Mouse (Mus musculus) gastrocnemius, postnatal 36 days (tissue): ENCODE data around the gene Rpl36al. TPM values are rescaled to one million over a fixed set of nuclear protein-coding genes. Genes with fewer than 3 reads are reported as not detected.
"Not testable (repeated sequence)": the region's sequence is repeated elsewhere in the genome, so short reads cannot be mapped to it uniquely, and the experiment has no call there.

Source experiments
- DNase-seq, 2 experiments: peaks; one replicate each; pipeline ENCODE4 v3.0.0; 2022
- intact Hi-C: fragments of 180-260 bp; cut with DNase I; formaldehyde crosslinking; loops from one replicate; pipeline ENCODE4 v1.15.1; 2025
- total RNA-seq, 2 experiments: library from RNA; stranded (reverse); gene quantifications; 2 replicates each; pipeline ENCODE4 v1.2.3; 2021

Rpl36al gene
- total RNA-seq, 2 experiments from 2014 or later = 256 to 308 TPM

DNA sequence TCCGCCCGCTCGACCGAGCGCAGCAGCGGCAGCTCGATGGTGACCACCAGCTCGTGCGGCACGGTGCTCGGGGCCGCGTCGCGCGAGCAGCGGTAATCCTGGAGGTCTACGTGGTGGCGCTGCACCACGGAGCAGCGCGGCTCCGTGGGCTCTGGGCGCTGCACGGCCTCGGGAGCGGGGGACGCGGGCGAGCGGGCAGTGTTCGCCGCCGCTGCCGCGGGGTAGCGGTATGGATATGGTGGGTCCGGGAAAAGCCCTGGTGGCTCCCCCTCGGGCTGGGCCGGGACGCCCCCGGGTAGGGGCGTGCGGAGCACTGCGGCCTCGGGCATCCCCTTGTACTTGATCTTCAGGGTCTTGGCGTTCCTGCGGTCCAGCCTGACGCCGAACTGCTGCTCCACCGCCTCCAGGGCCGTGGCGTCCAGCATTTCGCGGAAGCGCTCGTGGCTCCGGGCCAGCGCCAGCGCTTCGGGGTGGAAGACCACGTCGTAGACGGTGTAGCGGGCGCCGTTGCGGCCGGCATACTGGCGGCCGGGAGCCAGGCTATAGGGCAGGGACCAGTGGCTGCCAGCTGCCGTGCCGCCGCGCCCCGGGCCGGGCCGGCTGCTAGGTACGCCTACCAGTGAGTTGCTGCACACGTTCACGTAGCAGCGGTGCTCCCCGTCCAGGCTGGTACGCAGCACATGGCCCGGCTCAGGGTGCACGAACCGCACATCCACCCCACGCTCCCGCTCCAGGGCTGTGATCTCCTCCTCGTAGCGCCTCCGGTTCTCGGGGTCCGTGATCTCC lies 13.7 kb upstream of the Rpl36al start:
- intact Hi-C loops = no loop called here
- peak; percentile 33 to 54 for DNase-seq

DNA sequence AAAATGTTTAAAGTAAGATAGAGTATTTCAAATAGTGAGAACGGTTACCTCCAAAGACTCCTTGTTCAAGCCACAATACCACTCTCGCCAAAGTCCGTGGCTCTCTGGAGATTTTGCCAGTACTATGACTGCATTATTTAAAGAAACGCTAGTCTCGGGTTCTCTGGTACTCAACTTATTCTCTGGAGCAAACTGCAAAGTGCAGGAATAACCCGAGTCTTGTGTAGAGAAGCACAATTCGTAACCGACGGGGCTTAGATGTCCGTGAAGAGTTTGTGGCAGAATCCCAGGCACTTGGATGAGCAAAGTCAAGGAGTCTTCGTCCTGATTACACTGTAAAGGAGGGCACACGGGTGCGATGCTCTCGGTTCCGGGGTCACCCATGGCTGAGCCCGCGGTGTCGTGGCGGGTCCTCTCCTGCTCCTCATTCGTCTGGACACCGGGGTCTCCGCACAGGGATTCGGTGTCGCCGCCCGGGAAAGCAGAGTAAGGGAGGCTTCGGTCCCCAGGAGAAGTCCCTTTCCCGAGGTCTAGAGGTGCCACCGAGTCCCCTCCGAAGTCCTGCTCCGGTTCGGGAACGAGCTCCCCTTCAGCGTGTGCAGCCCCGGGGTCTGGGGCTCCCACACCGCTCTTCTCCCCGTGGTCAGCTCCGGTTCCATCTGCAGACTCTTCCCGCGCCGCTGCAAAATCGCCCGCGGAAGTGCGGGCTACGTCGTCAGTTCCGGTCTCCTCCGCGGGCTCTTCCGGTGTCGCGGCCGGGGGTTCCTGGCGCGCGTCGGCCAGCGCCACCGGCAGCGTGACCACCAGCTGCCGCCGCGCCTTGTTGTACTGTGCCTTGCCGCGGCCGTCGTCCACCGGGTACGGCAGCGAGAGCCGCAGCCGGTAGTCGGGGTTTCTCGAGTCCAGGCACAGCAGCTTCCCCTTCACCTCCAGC lies 12.8 kb upstream of the Rpl36al start, which contains the start of gene Gm49383:
Gene Gm49383, minus strand, starts transcription at position 661 of the 934 bp plus-strand sequence.
- intact Hi-C loops = no loop called here
- DNase-seq = peak in 1 of 2 experiments; percentile 44

DNA sequence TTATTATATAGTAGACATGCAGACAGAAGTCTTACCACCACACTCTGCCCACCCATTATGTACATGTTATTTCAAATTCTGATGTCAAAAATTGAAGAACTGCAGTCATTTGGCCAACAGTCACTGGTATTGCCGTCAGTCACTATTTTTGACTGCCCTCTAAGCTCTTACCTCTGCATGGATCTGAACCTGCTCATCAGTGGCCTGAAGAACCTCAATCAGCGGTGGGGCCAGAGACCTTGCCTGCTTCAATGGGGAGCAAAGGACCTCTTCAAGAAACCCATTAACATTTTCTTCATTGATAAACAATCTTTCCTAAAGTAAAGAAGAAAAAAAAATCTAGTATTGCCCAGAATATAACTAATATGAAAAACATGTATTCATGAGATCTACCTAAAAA lies 8.8 kb upstream of the Rpl36al start:
- intact Hi-C loops = no loop called here

DNA sequence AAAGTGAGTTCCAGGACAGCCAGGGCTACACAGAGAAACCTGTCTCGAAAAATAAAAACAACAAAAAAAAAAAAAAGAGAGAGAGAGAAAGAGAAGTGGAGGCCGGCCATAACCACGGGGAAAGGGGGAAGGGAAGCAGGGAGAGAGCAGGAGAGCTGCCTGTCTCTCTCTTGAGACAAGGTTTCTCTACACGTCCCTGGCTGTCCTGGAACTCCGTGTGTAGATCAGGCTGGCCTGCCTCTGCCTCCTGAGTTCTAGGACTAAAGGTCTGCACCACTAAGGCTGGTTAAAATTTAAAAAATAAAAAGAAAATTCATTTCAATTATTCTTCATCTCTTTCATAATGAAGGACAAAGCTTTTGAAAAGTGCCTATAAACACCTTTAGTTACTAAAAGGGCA lies 7.5 kb upstream of the Rpl36al start:
- intact Hi-C loops = no loop called here

More for the DNA sequence above, 8.8 kb upstream of the Rpl36al start:
- DNase-seq = no peak

DNA sequence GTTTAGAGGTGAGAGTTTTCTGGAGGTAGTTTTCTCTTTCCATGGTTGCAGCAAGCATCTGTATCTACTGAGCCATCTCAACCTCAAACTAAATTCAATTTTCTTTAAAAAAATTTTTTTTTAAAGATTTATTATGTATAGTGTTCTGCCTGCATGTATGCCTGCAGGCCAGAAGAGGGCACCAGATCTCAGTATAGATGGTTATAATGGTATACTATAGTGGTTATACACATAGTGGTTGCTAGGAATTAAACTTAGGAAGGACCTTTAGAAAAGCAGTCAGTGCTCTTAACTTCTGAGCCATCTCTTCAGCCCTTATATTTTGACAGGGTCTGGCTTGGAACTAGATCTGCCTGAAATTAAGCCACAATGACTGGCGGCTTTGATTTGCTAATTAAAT lies 6.6 kb upstream of the Rpl36al start:
- DNase-seq = no peak
- intact Hi-C loops = no loop called here

More for the DNA sequence above, 7.5 kb upstream of the Rpl36al start:
- DNase-seq = no peak

DNA sequence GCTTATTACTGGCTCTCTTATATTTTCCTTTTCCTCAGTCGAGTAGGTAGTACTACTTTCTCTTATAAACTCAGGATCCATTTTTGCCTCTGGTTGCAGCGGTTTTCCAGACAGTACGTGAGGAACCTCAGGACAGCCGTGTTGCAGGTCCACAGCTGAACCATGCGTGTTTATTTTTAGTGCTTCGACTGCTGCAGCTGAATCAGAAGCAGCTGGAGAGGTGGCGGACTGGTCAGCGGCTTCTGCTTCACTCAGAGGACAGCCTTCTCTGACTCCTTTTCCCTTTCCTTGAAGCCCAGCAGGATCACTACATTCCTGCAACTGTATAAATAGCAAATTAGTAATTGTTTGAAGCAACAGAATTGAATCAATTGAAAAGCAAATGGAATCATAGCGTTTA lies 6.2 kb upstream of the Rpl36al start:
- intact Hi-C loops = no loop called here
- no peak for DNase-seq

DNA sequence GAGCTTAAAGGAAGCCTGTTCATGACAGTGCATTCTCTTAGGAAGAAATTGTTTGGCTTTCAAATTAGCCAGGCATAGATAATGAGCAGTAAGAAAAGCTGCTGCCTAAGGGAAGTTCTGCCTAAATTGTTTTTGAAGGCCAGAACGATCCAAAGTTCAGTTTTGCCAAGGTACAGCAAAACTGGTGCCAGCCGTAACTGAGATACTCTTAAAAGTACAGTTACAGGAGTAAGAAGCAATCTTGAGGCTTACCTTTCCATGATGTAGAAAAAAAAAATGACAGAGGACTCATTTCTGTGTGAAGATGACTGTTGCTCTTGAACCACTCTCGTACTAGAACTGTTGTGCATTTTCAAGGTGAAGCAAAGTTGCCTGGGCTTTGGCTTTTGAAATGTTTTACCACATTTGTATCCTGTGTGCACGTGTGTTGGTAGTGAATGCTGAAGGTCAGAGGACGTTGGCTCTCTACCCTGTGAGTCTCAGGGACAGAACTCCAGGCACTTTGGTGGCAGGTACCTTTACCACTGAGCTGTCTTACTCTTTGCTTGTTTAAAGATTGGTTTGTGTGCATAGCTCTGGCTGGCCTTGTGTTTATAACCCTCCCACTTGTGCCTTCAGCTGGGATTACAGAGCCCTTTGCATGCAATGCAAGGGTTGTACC lies 3.1 kb upstream of the Rpl36al start:
- DNase-seq = no peak
- intact Hi-C loops = no loop called here

DNA sequence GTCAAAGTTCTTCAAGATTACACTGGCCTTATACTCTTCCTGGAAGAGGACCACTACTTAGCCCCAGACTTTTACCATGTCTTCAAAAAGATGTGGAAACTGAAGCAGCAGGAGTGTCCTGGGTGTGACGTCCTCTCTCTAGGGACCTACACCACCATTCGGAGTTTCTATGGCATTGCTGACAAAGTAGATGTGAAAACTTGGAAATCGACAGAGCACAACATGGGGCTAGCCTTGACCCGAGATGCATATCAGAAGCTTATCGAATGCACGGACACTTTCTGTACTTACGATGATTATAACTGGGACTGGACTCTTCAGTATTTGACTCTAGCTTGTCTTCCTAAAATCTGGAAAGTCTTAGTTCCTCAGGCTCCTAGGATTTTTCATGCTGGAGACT lies 1.5 kb upstream of the Rpl36al start:
- intact Hi-C loops = no loop called here
- no peak for DNase-seq

DNA sequence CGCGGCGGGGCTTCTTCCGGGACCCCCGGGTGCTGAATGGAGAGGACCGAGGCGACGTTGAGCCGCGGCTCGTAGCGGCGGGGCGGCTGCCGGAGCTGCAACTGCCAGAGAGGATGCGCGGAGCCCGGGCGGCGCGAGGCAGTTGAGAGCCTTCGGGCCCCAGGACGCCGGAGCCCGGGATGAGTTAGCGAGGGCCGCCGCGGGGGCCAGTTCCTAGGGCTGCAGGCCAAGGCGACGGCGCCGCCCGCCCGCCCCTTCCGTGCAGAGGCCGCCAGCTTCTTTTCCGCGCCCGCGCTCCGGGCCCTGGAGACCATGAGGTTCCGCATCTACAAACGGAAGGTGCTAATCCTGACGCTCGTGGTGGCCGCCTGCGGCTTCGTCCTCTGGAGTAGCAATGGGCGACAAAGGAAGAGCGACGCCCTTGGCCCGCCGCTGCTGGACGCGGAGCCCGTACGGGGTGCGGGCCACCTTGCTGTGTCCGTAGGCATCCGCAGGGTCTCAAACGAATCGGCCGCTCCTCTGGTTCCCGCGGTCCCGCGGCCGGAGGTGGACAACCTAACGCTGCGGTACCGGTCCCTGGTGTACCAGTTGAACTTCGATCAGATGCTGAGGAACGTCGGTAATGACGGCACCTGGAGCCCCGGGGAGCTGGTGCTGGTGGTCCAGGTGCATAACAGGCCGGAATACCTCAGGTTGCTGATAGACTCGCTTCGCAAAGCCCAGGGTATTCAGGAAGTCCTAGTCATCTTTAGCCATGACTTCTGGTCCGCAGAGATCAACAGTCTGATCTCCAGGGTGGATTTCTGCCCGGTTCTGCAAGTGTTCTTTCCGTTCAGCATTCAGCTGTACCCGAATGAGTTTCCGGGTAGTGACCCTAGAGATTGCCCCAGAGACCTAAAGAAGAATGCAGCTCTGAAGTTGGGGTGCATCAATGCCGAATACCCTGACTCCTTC lies 736 bp upstream of the Rpl36al start:
- intact Hi-C loops = no loop called here
- peak; percentile 44 to 69 for DNase-seq

DNA sequence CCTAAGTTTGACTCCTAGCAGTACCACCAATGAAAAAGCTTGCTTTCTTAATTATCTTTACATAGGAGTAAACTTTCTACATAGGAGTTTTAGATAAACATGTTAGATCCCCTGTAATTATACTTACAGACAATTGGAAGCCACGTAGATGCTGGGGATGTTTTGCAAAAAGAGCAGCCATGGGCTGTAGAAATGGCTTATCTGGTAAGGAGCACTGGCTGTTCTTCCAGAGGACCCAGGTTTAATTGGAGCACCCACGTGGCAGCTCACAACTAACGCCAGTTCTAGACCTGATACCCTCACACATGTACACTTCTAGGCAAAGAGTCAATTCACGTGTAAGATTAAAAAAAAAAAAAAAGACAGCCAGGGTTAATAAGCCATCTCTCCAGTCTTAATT lies 2.1 kb downstream of the Rpl36al start:
- DNase-seq = no peak
- intact Hi-C loops = no loop called here

DNA sequence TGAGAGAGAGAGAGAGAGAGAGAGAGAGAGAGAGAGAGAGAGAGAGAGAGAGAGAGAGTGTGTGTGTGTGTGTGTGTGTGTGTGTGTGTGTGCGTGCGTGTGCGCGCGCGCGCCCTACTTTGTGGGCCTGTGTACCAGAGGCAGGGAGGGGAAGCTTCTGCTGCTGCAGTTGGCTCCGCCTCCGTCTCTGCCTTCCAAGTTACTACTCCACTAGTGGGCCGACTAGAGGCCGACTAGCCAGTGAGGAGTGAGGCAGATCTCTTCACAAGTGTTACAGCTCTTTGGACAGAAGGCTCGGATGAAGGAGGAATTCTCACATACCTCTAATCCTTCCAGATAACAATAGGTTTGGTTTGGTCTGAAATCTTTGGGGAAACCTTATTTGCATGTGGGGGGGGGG lies 4.5 kb downstream of the Rpl36al start:
- intact Hi-C loops = no loop called here
- DNase-seq = no peak

DNA sequence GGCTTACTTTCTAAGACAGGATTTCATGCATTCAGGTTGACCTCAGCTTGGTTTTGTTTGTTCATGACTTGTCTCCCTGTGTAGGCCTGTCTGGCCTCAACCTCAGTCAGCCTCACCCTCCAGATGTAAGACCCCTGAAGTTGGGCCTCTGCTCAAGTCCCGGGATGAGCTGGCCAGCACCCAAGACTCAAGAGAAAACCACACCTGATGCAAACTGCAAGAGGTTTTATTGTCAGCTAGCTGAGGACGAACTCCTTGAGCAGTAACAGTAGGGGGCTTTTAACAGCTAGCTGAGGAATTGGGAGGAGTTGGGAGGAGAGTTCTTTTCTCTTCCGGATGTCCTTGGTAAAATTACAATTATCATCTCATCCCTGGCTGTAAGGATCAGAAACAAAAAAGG lies 6.4 kb downstream of the Rpl36al start:
- intact Hi-C loops = no loop called here
- DNase-seq = no peak

DNA sequence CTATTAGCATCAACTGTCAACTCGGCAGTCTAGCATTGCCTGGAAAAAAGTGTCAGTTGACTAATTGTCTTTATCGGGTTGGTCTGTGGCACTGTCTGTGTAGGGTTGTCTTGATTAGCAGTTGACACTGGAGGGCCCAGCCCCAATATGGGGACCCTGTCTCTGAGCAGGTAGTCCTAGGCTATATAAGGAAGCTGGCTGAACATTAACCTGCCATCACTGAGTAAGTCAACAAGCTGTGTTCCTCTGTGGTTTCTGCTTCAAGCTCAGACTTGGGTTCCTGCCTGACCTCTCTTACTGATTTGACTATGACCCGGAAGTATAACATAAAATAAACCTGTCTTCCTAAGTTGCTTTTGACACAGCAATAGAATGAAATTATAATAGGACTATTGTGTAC lies 7.9 kb downstream of the Rpl36al start:
- DNase-seq = no peak

DNA sequence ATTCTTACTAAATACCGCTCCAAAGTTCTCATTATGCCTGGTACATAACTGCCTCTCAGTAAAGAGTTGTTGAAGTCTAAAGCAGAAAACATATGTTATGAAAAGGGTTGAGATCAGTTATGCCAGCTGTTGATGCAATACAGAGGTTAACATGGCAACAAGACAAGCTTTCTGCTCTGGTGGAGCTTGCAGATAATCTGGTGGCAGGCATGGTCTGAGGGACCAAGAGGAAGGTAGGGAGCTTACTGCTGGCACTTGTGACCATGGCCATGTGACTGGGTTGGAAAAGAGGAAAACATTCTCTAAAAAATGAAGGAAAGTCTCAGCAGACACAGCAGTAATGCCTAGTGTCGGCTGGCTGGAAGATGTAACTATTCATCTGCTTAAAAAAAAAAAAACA lies 12.6 kb downstream of the Rpl36al start:
- DNase-seq = no peak
- intact Hi-C loops = no loop called here

More for the DNA sequence above, 7.9 kb downstream of the Rpl36al start:
- intact Hi-C loops = no loop called here

DNA sequence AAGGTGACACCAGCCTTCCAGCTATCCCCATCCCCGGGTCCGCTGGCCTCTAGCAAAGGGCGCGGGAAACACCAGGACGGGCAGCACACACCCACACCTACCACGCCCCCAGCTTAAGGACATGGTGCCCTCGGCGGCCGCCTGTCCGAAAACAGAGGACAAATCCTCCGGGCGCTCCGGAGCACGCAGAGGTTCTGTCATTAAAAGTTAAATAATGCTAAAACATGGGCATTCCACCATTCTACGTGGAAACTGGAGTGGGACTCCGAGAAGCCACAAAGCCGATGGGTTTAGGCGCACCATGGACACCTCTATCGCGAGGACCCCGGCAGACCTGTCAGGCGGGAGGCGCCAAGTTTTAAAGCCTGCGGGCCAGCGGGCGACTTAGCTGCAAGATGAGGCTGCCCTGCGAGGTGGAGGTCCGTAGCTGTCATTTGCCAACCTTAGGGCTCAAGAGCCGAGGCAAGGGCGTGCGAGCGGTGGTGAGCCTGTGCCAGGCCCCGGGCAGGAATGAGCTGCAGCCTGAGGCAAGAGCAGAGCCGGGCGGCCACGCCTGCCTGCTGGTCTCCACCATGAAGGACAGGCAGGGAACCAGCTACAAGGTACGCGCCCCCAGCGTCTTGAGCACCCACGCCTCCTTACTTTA lies 15.3 kb downstream of the Rpl36al start, which contains the start of gene Lrr1:
Gene Lrr1, plus strand, starts transcription at position 354 of the 646 bp plus-strand sequence.
- intact Hi-C loops = no loop called here
- peak; percentile 77 to 92 for DNase-seq

DNA sequence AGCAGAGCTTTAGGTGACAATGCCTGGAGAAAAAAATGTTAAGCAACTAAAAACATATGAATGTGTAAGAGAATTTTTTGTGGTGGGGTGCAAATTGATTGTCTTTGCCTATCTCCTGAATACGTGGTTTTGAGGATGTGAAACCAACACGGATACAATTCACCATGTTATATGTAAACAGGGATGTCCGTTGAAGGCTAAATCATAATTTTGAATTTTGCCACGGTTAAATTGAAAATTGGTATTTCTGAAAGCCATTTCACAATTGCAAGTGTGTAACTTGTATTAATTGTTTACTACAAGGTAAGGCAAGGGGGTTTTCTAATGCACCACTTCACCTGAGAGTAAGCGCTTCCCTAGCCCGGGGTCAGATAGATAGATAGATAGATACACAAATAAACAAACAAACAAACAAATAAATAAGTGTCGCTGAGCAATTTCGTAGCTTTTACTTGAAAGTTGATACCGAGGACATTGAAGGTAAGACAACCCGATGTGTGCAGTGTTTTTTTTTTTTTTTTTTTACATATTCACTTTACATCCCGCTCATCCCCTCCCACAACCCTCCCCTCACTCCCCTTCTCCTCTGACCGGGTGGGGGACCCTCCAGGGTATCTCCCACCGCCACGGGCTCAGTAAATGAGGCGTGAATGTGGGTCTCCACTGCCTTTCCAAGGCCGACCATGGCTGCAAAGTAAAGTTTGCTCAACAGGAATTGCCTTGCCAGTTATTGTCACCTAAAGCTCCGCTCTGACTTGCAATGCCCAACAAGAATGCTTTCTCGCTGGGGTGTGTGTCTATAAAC lies 16.0 kb downstream of the Rpl36al start:
- intact Hi-C loops = no loop called here
- DNase-seq = no peak

DNA sequence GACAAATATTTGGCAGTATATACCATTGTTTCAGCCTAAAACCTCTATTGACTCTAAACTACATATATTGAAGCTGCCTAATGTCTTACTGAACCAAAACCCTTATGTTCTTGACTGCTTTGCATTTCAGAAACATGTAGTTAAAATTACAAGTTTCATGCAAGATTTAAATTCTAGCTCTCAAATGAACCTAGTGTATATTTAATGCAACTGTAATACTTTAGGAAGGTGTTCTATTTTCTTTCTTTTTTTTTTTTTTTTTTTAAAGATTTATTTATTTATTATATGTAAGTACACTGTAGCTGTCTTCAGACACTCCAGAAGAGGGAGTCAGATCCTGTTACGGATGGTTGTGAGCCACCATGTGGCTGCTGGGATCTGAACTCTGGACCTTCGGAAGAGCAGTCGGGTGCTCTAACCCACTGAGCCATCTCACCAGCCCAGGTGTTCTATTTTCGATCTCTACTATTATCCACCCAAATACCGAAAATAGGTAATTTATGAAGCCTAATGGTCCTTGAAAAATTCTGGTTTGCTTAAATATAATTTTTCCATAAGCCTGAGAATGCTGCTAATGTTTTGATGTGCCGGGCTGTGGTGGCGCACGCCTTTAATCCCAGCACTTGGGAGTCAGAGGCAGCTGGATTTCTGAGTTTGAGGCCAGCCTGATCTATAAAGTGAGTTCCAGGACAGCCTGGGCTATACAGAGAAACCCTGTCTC lies 16.9 kb downstream of the Rpl36al start:
- intact Hi-C loops, DNase-seq: not testable (repeated sequence)

DNA sequence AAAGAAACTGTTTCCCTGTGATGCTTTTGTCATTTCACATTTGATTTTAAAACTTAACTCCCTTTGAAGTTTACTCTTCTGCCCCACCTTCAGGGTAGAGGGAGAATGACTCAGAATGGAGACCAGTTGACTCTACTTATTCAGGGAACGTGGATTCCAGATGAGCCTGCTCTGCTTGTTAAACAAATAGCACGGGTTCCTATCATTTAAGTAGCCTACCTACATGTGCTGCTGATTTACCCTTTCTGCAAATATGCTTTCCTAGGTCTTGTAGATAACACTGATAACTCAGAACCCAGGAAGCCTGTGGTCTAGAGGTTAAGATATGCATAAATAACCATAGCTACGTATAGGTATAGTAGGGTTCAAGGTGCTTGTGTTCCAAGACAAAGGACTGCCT lies 19.0 kb downstream of the Rpl36al start:
- intact Hi-C loops = no loop called here
- DNase-seq = no peak
